Mouse (Mus musculus): ENCODE data around the gene Gm13279. TPM values are rescaled to one million over a fixed set of nuclear protein-coding genes. Genes with fewer than 3 reads are reported as not detected.
"Not testable (repeated sequence)": the region's sequence is repeated elsewhere in the genome, so short reads cannot be mapped to it uniquely, and the experiment has no call there.

Gm13279 gene
- polyA plus RNA-seq, 1 experiment, result not detected

DNA sequence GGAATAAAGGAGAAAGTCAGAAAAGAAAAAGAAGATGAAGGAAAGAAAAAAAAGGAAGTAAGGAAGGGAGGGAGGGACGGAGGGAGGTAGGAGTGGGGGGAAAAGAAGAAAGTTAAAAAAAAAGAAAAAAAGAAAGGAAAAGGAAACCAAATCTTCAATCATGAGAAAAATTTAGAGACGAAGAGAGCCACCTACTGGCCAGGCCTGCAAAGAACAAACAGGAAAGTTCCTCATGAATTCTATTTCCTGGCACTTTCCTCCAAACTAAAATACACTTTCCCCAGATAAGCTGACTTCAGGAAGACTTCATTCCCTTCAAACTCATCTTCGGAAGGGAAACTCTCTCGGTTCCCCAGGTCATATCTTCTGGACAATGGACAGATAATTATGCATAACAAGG, 33.3 kb downstream of the Gm13279 start:
- TF ChIP-seq CTCF (IDR thresholded peaks at IDR 0.05; ENCODE audit: borderline replicate concordance, insufficient read depth, low read depth, low read length), result peak; percentile 25; the same call in 1 of the 2 replicates
- no peak for TF ChIP-seq POLR2A (IDR thresholded peaks at IDR 0.05; ENCODE audit: borderline replicate concordance, insufficient read depth, low read length)
- DNase-seq, result no peak
- WGBS, result 17% methylated on average over 4 of the region's 4 CpGs
- Histone ChIP-seq H3K27me3 (ENCODE audit: control insufficient read depth, insufficient read depth, low read length) (no peaks in the 10 kb centered on the region), H3K4me3 (replicated peaks; ENCODE audit: insufficient read depth, low read depth, low read length) (no peak overlapping the region), H3K27ac (ENCODE audit: insufficient read depth, low read length) (no peak overlapping the region), H3K4me1 (ENCODE audit: control insufficient read depth, insufficient read depth, low read length) (no peaks in the 10 kb centered on the region)

- DNase-seq; H3K27ac ChIP-seq (ENCODE audit: insufficient read depth, low read length); H3K4me1 ChIP-seq (ENCODE audit: control insufficient read depth, insufficient read depth, low read length); H3K4me3 ChIP-seq (replicated peaks; ENCODE audit: insufficient read depth, low read depth, low read length); H3K27me3 ChIP-seq (ENCODE audit: control insufficient read depth, insufficient read depth, low read length): not testable (repeated sequence)
- WGBS, result 96% methylated on average over 1 of the region's 1 CpGs
These were observed 38.0 kb downstream of the Gm13279 start, which contains the start of gene Ifna5 for GRCm38 (mm10) chr4:88835225-88835624. Ifna5 (plus strand) TSS chr4:88835525.

- no peak overlapping the region for H3K27ac ChIP-seq (ENCODE audit: insufficient read depth, low read length)
- H3K4me3 ChIP-seq (replicated peaks; ENCODE audit: insufficient read depth, low read depth, low read length), result no peak overlapping the region
- H3K4me1 ChIP-seq (ENCODE audit: control insufficient read depth, insufficient read depth, low read length), result no peaks in the 10 kb centered on the region
- WGBS, result 27% methylated on average over 3 of the region's 3 CpGs
- no peak for DNase-seq
- TF ChIP-seq CTCF (IDR thresholded peaks at IDR 0.05; ENCODE audit: borderline replicate concordance, insufficient read depth, low read depth, low read length), result no peak
- TF ChIP-seq POLR2A (IDR thresholded peaks at IDR 0.05; ENCODE audit: borderline replicate concordance, insufficient read depth, low read length), result no peak
- no peaks in the 10 kb centered on the region for H3K27me3 ChIP-seq (ENCODE audit: control insufficient read depth, insufficient read depth, low read length)
These were observed 41.6 kb downstream of the Gm13279 start for GRCm38 (mm10) chr4:88838828-88839227.

DNA sequence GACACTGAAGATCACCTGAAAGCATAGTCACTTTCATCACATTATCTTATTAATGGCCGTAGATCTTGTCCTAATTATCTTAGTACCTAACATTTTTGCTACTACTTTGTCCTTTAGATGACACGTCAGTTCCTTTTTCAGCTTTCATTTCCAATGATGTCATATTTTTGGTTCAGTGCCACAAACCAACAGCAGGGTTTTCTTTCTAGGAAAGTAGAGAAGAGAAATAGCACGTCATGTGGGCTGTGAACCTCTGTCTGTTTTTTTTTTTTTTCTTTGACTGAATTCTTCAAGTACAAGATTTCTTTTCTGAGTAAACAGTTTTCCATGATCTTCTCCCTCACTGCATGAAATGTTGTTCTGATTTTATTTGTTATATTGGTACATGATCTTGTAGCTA, 42.9 kb downstream of the Gm13279 start:
- H3K27ac ChIP-seq (ENCODE audit: insufficient read depth, low read length), result no peak overlapping the region
- TF ChIP-seq CTCF (IDR thresholded peaks at IDR 0.05; ENCODE audit: borderline replicate concordance, insufficient read depth, low read depth, low read length) (no peak), POLR2A (IDR thresholded peaks at IDR 0.05; ENCODE audit: borderline replicate concordance, insufficient read depth, low read length) (no peak)
- H3K4me1 ChIP-seq (ENCODE audit: control insufficient read depth, insufficient read depth, low read length), result no peaks in the 10 kb centered on the region
- no peak overlapping the region for H3K4me3 ChIP-seq (replicated peaks; ENCODE audit: insufficient read depth, low read depth, low read length)
- DNase-seq, result no peak
- 48% methylated on average over 3 of the region's 3 CpGs for WGBS
- no peaks in the 10 kb centered on the region for H3K27me3 ChIP-seq (ENCODE audit: control insufficient read depth, insufficient read depth, low read length)

DNA sequence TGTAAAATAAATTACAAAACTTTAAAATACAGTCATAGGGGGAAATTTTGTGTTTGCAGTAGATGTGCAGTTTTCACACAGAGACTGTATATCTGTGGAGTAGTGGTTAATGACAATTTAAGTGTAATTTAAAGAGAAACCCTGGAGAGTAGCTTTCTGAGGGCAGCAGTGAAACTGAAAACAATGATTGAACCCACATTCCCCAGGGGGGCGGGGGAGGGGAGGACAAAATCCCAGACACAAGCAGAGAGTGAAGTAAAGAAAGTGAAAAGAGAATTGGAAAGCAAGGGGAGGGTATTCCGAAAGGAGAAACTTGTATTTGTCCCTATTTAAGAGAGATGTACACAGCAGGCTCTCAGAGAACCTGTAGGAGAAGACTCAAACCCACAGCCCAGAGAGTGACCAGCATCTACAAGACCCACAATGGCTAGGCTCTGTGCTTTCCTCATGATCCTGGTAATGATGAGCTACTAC, 44.3 kb downstream of the Gm13279 start, which contains the start of gene Ifna4:
Gene Ifna4 (plus strand): TSS at position 424 of the 474 bp plus-strand sequence.
- H3K27ac ChIP-seq (ENCODE audit: insufficient read depth, low read length), result no peak within 1 kb of the TSS
- H3K4me1 ChIP-seq (ENCODE audit: control insufficient read depth, insufficient read depth, low read length), result no peaks in the 10 kb centered on the region
- no peak for DNase-seq
- no peaks in the 10 kb centered on the region for H3K27me3 ChIP-seq (ENCODE audit: control insufficient read depth, insufficient read depth, low read length)
- WGBS, result 37% methylated on average over 2 of the region's 2 CpGs
- H3K4me3 ChIP-seq (replicated peaks; ENCODE audit: insufficient read depth, low read depth, low read length), result no peak within 1 kb of the TSS
- TF ChIP-seq CTCF (IDR thresholded peaks at IDR 0.05; ENCODE audit: borderline replicate concordance, insufficient read depth, low read depth, low read length) (no peak), POLR2A (IDR thresholded peaks at IDR 0.05; ENCODE audit: borderline replicate concordance, insufficient read depth, low read length) (no peak)

DNA sequence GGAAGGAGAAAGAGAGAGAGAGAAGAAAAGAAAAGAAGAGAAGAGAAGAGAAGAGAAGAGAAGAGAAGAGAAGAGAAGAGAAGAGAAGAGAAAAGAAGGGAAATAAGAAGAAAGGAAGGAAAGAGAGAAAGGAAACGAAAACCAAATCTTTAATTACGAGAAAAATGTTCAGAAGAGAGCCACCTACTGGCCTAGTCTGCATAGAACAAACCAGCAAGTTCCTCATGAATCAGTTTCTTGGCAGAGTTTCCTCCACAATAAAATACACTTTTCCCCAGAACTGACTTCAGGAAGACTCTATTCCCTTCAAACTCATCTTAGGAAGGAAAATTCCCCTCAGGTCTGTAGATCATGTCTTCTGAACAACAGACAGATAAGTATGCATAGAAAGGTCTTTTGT, 48.1 kb downstream of the Gm13279 start:
- DNase-seq, result no peak
- 47% methylated on average over 2 of the region's 2 CpGs for WGBS
- H3K4me1 ChIP-seq (ENCODE audit: control insufficient read depth, insufficient read depth, low read length), result no peaks in the 10 kb centered on the region
- no peak overlapping the region for H3K4me3 ChIP-seq (replicated peaks; ENCODE audit: insufficient read depth, low read depth, low read length)
- TF ChIP-seq CTCF (IDR thresholded peaks at IDR 0.05; ENCODE audit: borderline replicate concordance, insufficient read depth, low read depth, low read length), result no peak
- no peak for TF ChIP-seq POLR2A (IDR thresholded peaks at IDR 0.05; ENCODE audit: borderline replicate concordance, insufficient read depth, low read length)
- H3K27ac ChIP-seq (ENCODE audit: insufficient read depth, low read length), result no peak overlapping the region
- H3K27me3 ChIP-seq (ENCODE audit: control insufficient read depth, insufficient read depth, low read length), result no peaks in the 10 kb centered on the region

Other genes starting within 250 kb of the Gm13279 start
- gene Ifna15, start 239.2 kb upstream of the Gm13279 start, polyA plus RNA-seq (2012; rRNA removed), result not detected in 2 replicates
- gene Ifna14, start 225.6 kb upstream of the Gm13279 start, polyA plus RNA-seq (2012; rRNA removed), result not detected in 2 replicates
- gene Ifna9, start 205.0 kb upstream of the Gm13279 start, polyA plus RNA-seq (2012; rRNA removed), result not detected in 2 replicates
- not detected in 2 replicates for gene Ifna12, start 194.0 kb upstream of the Gm13279 start, polyA plus RNA-seq (2012; rRNA removed)
- not detected in 2 replicates for gene C87499, start 163.0 kb upstream of the Gm13279 start, polyA plus RNA-seq (2012; rRNA removed)
- not detected in 2 replicates for gene Ifna13, start 152.9 kb upstream of the Gm13279 start, polyA plus RNA-seq (2012; rRNA removed)
- not detected in 2 replicates for gene Ifna16, start 120.5 kb upstream of the Gm13279 start, polyA plus RNA-seq (2012; rRNA removed)
- not detected in 2 replicates for gene Ifna2, start 113.5 kb upstream of the Gm13279 start, polyA plus RNA-seq (2012; rRNA removed)
- gene Ifnab, start 106.0 kb upstream of the Gm13279 start, polyA plus RNA-seq (2012; rRNA removed), result not detected in 2 replicates
- 0.59 and 1.2 TPM in 2 replicates for gene Gm26566, start 75.6 kb upstream of the Gm13279 start, polyA plus RNA-seq (2012; rRNA removed)
- gene Klhl9, start 74.9 kb upstream of the Gm13279 start, polyA plus RNA-seq (2012; rRNA removed), result 43.6 and 44.7 TPM in 2 replicates
- gene Gm13271, start 42.5 kb upstream of the Gm13279 start, polyA plus RNA-seq (2012; rRNA removed), result not detected in 2 replicates
- not detected in 2 replicates for gene Gm13283, start 37.3 kb upstream of the Gm13279 start, polyA plus RNA-seq (2012; rRNA removed)
- not detected in 2 replicates for gene Gm13290, start 23.6 kb upstream of the Gm13279 start, polyA plus RNA-seq (2012; rRNA removed)
- gene Gm13289, start 20.5 kb upstream of the Gm13279 start, polyA plus RNA-seq (2012; rRNA removed), result not detected in 2 replicates
- not detected in 2 replicates for gene Gm13272, start 17.5 kb upstream of the Gm13279 start, polyA plus RNA-seq (2012; rRNA removed)
- not detected in 2 replicates for gene Ifnz, start 15.3 kb upstream of the Gm13279 start, polyA plus RNA-seq (2012; rRNA removed)
- gene Gm13276, start 11.7 kb upstream of the Gm13279 start, polyA plus RNA-seq (2012; rRNA removed), result not detected in 2 replicates
- not detected in 2 replicates for gene Gm13277, start 8.8 kb upstream of the Gm13279 start, polyA plus RNA-seq (2012; rRNA removed)
- gene Gm13278, start 5.8 kb upstream of the Gm13279 start, polyA plus RNA-seq (2012; rRNA removed), result not detected in 2 replicates
- gene Gm13275, start 2.9 kb upstream of the Gm13279 start, polyA plus RNA-seq (2012; rRNA removed), result not detected in 2 replicates
- not detected in 2 replicates for gene Gm13285, start 2.3 kb downstream of the Gm13279 start, polyA plus RNA-seq (2012; rRNA removed)
- not detected in 2 replicates for gene Gm13287, start 5.9 kb downstream of the Gm13279 start, polyA plus RNA-seq (2012; rRNA removed)
- not detected in 2 replicates for gene Gm13288, start 8.1 kb downstream of the Gm13279 start, polyA plus RNA-seq (2012; rRNA removed)
- not detected in 2 replicates for gene Ifna7, start 18.8 kb downstream of the Gm13279 start, polyA plus RNA-seq (2012; rRNA removed)
- gene Ifna11, start 22.6 kb downstream of the Gm13279 start, polyA plus RNA-seq (2012; rRNA removed), result not detected in 2 replicates
- not detected in 2 replicates for gene Ifna6, start 30.0 kb downstream of the Gm13279 start, polyA plus RNA-seq (2012; rRNA removed)
- gene Ifna5, start 38.1 kb downstream of the Gm13279 start, polyA plus RNA-seq (2012; rRNA removed), result not detected in 2 replicates
- not detected in 2 replicates for gene Ifna4, start 44.5 kb downstream of the Gm13279 start, polyA plus RNA-seq (2012; rRNA removed)
- not detected in 2 replicates for gene Ifna1, start 52.7 kb downstream of the Gm13279 start, polyA plus RNA-seq (2012; rRNA removed)
- gene Ifne, start 82.8 kb downstream of the Gm13279 start, polyA plus RNA-seq (2012; rRNA removed), result not detected in 2 replicates

All from cerebellum, adult 2 months (tissue).